Mouse (Mus musculus): ENCODE results near the gene Ykt6. TPM values are rescaled to one million over a fixed set of nuclear protein-coding genes. Genes with fewer than 3 reads are reported as not detected.

Ykt6 gene
- 15.1 and 16.6 TPM in 2 replicates for polyA plus RNA-seq (2015; fragmentation: Nextera tagmentation; extraction: Ambion mirVana)

DNA sequence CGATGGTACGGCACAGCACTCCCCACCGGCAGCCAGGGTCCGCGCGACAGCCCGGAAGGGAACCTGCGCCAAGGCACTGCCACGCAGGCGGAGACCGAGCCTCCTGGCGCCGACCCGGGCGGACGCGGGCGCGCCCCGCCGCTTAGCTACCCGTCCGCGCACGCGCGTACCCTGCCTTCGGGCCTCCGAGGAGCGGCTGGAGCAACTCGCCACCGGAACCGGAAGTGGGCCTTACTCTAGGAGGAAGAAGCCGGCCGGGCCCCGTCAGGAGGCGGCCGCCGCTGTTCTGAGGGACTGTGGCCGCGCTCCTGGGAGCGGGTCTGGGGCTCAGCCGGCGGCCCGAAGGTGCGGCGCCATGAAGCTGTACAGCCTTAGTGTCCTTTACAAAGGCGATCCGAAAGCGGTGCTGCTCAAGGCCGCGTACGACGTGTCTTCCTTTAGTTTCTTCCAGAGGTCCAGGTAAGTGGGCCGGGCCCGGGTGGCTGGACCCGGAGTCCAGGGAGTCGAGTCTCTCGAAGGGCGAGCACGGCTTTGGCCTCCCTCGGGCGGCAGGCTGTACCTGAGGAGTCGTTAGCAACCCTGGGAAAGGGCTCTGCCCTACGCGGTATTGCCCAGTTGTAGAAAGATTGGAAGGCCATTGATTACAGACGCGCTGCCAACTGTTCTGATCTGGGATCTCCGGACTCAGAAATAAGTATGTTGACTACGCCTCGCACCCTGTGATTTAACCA, at the start of gene Ykt6:
TSS of gene Ykt6 (plus strand) at position 148 of the 731 bp plus-strand sequence.
- Histone ChIP-seq H3K9me3 (ENCODE audit: low read length) (no peaks in the 10 kb centered on the region), H3K4me1 (ENCODE audit: insufficient read depth) (peaks cover 19% of the 10 kb centered on the region), H3K27ac (ENCODE audit: low read depth) (peak within 1 kb of the TSS; percentile 95), H3K36me3 (replicated peaks; ENCODE audit: insufficient read depth, low read length) (peaks cover 15% of the 10 kb centered on the region), H3K27me3 (ENCODE audit: insufficient read depth, low read length) (no peaks in the 10 kb centered on the region), H3K9ac (replicated peaks) (peak within 1 kb of the TSS; percentile 91), H3K4me3 (ENCODE audit: low read depth, low read length) (peak within 1 kb of the TSS; percentile 83), H3K4me2 (ENCODE audit: low read depth, low read length) (peak within 1 kb of the TSS; percentile 85)
- ATAC-seq (peak; percentile 98), DNase-seq (peak; percentile 96)
- WGBS (ENCODE audit: insufficient replicate concordance): under 1% methylated on average over 71 of the region's 71 CpGs
- no peak for TF ChIP-seq CTCF (IDR thresholded peaks at IDR 0.05; ENCODE audit: low read depth)
- no peak for TF ChIP-seq EP300 (IDR thresholded peaks at IDR 0.05; ENCODE audit: low read depth)

DNA sequence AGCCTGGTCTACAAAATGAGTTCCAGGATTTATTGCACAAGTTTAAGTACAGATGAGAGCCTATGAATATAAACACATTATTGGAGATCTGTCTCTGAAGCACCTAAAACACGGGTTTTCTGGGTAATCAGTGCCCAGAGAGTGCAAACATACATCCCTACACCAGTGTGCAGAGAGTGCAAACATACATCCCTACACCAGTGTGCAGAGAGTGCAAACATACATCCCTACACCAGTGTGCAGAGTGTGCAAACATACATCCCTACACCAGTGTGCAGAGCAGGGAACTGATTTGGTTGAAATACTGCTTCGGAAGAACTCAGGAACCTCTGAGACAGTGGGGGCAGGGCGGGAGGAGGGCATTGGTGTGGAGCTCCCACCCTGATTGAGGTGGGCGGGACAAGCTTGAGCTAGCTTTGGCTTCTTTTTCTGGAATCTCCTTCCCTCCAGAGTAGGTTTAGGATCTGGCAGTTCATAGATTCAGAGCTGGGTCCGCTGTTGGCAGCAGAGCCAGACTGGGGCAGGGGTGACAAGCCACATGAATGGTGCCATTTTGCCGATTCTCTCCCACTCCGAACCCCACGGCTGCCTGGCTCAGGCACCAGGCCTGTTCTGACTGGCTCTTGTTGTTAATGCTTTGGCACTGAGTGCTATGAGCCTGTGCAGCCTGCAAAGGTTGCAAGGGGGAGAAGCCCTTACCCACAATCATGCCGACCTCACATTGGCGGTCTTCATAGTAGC, 49.5 kb upstream of the Ykt6 start:
- Histone ChIP-seq H3K4me3 (ENCODE audit: low read depth, low read length) (no peak overlapping the region), H3K9ac (replicated peaks) (no peak overlapping the region), H3K9me3 (ENCODE audit: low read length) (no peaks in the 10 kb centered on the region), H3K36me3 (replicated peaks; ENCODE audit: insufficient read depth, low read length) (peaks cover 8% of the 10 kb centered on the region; the same call in 1 of the 2 replicates), H3K4me1 (ENCODE audit: insufficient read depth) (no peaks in the 10 kb centered on the region), H3K4me2 (ENCODE audit: low read depth, low read length) (no peak overlapping the region), H3K27ac (ENCODE audit: low read depth) (no peak overlapping the region), H3K27me3 (ENCODE audit: insufficient read depth, low read length) (peaks cover 22% of the 10 kb centered on the region)
- 80% methylated on average over 10 of the region's 10 CpGs for WGBS (ENCODE audit: insufficient replicate concordance)
- TF ChIP-seq CTCF (IDR thresholded peaks at IDR 0.05; ENCODE audit: low read depth) (no peak), EP300 (IDR thresholded peaks at IDR 0.05; ENCODE audit: low read depth) (no peak)
- no peak for DNase-seq
- no peak for ATAC-seq

- Histone ChIP-seq H3K9me3 (ENCODE audit: low read length) (no peaks in the 10 kb centered on the region), H3K4me3 (ENCODE audit: low read depth, low read length) (no peak overlapping the region), H3K36me3 (replicated peaks; ENCODE audit: insufficient read depth, low read length) (peaks cover 8% of the 10 kb centered on the region; the same call in 1 of the 2 replicates), H3K27me3 (ENCODE audit: insufficient read depth, low read length) (peaks cover 12% of the 10 kb centered on the region), H3K9ac (replicated peaks) (no peak overlapping the region), H3K4me2 (ENCODE audit: low read depth, low read length) (no peak overlapping the region), H3K4me1 (ENCODE audit: insufficient read depth) (no peaks in the 10 kb centered on the region), H3K27ac (ENCODE audit: low read depth) (no peak overlapping the region)
- no peak for TF ChIP-seq CTCF (IDR thresholded peaks at IDR 0.05; ENCODE audit: low read depth)
- no peak for TF ChIP-seq EP300 (IDR thresholded peaks at IDR 0.05; ENCODE audit: low read depth)
- DNase-seq: no peak
- ATAC-seq: no peak
- WGBS (ENCODE audit: insufficient replicate concordance): 63% methylated on average over 5 of the region's 5 CpGs
These were observed 48.4 kb upstream of the Ykt6 start for GRCm38 (mm10) chr11:5907096-5907495.

DNA sequence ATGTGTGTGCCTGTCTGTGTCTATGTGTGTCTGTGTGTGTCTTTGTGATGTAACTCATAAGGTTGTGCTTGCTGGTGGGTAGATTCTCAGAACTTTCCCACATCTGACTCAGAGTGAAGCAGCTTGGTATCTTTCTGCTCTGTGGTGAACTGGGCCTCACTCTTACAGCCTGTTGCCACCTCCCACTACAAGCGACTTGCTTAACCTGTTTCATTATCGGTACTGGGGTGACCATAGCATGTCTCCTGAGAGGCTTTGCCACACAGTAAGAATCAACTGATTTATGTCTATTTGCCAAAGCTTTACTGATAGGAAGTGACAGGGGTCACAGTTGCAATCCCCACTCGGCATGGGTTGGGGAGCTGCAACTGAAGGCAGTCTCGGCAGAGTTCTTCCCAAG, 46.9 kb upstream of the Ykt6 start:
- Histone ChIP-seq H3K9ac (replicated peaks) (no peak overlapping the region), H3K9me3 (ENCODE audit: low read length) (no peaks in the 10 kb centered on the region), H3K36me3 (replicated peaks; ENCODE audit: insufficient read depth, low read length) (peaks cover 8% of the 10 kb centered on the region; the same call in 1 of the 2 replicates), H3K4me3 (ENCODE audit: low read depth, low read length) (no peak overlapping the region), H3K4me2 (ENCODE audit: low read depth, low read length) (no peak overlapping the region), H3K27me3 (ENCODE audit: insufficient read depth, low read length) (no peaks in the 10 kb centered on the region), H3K4me1 (ENCODE audit: insufficient read depth) (peaks cover 7% of the 10 kb centered on the region; the same call in 1 of the 2 replicates), H3K27ac (ENCODE audit: low read depth) (no peak overlapping the region)
- no peak for DNase-seq
- no peak for TF ChIP-seq CTCF (IDR thresholded peaks at IDR 0.05; ENCODE audit: low read depth)
- no peak for TF ChIP-seq EP300 (IDR thresholded peaks at IDR 0.05; ENCODE audit: low read depth)
- 66% methylated on average over 4 of the region's 4 CpGs for WGBS (ENCODE audit: insufficient replicate concordance)
- ATAC-seq: no peak

DNA sequence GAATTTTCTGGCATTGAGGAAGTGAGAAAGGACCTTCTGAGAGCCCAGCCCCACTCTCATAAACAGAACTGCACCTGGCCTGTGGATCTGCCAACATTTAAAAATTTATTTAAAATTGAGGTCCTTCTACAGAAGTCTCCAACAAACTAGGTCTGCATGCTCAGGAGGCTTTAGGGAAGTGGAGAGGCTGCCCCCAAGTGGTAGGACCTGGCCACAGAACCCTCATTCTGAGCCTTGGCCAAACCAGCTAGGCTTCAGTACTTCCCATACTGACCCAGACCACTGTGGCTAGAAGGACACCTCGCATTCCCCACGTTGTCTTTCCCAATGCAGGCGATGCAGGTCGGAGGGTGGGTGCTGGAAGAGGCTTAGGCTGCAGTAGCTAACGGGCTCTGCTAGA, 42.9 kb upstream of the Ykt6 start:
- no peak overlapping the region for H3K27ac ChIP-seq (ENCODE audit: low read depth)
- H3K9ac ChIP-seq (replicated peaks): no peak overlapping the region
- TF ChIP-seq CTCF (IDR thresholded peaks at IDR 0.05; ENCODE audit: low read depth) (peak; percentile 74), EP300 (IDR thresholded peaks at IDR 0.05; ENCODE audit: low read depth) (no peak)
- H3K9me3 ChIP-seq (ENCODE audit: low read length): no peaks in the 10 kb centered on the region
- H3K4me1 ChIP-seq (ENCODE audit: insufficient read depth): peaks cover 12% of the 10 kb centered on the region; the same call in 1 of the 2 replicates
- H3K36me3 ChIP-seq (replicated peaks; ENCODE audit: insufficient read depth, low read length): peaks cover 6% of the 10 kb centered on the region; the same call in 1 of the 2 replicates
- H3K4me2 ChIP-seq (ENCODE audit: low read depth, low read length): peak overlapping the region; percentile 48
- ATAC-seq: no peak; the same call in 1 of the 2 replicates
- DNase-seq: peak; percentile 66
- no peak overlapping the region for H3K4me3 ChIP-seq (ENCODE audit: low read depth, low read length)
- H3K27me3 ChIP-seq (ENCODE audit: insufficient read depth, low read length): no peaks in the 10 kb centered on the region
- WGBS (ENCODE audit: insufficient replicate concordance): 28% methylated on average over 5 of the region's 5 CpGs

GRCm38 (mm10) chr11:5913256-5913655, 42.2 kb upstream of the Ykt6 start:
- no peak for TF ChIP-seq EP300 (IDR thresholded peaks at IDR 0.05; ENCODE audit: low read depth)
- H3K4me3 ChIP-seq (ENCODE audit: low read depth, low read length): no peak overlapping the region
- no peak for ATAC-seq
- no peaks in the 10 kb centered on the region for H3K27me3 ChIP-seq (ENCODE audit: insufficient read depth, low read length)
- peaks cover 6% of the 10 kb centered on the region; the same call in 1 of the 2 replicates for H3K36me3 ChIP-seq (replicated peaks; ENCODE audit: insufficient read depth, low read length)
- DNase-seq: no peak
- no peaks in the 10 kb centered on the region for H3K9me3 ChIP-seq (ENCODE audit: low read length)
- 64% methylated on average over 8 of the region's 8 CpGs for WGBS (ENCODE audit: insufficient replicate concordance)
- H3K9ac ChIP-seq (replicated peaks): no peak overlapping the region
- no peak overlapping the region for H3K27ac ChIP-seq (ENCODE audit: low read depth)
- peak overlapping the region; percentile 48 for H3K4me2 ChIP-seq (ENCODE audit: low read depth, low read length)
- H3K4me1 ChIP-seq (ENCODE audit: insufficient read depth): peaks cover 12% of the 10 kb centered on the region; the same call in 1 of the 2 replicates
